In the genomic region with DNA sequence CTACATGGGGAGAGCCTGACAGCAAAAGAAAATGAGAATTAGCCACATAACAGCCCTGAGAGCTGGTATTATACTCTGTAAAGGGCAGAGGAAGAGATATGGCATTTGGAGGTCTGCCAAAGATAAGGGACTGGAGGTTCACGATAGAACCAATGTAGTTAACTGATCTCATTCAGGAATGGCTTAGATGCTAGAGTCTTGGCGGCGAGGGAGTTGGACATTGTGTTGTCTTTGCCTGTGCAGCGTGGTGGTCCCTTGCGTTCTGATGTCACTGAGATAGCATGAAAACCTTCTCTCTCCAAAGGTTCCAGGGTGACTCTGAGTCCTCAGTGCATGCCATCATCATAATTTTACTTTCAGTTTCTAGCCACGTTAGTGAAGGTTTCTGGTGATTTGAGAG, we compare ENCODE assay signal across 12 mouse cellular contexts.
DNase-seq lines count a peak whose midpoint lies in the region; ATAC-seq and TF ChIP-seq lines count a peak whose summit lies in the region.
"Had no signal": no experiment of that assay in that cellular context is flagged by ENCODE, and none has a peak within 500 bp of the region (broad histone marks: within the 10 kb centered on the region; RNA-seq: fewer than 3 reads in every experiment).

No protein-coding gene starts in this region.

- H3K4me2 ChIP-seq in hindbrain, embryonic 16.5 days (ENCODE audit: low read length) = no peak overlapping the region

- H3K27ac ChIP-seq in kidney, adult 2 months (ENCODE audit: insufficient read depth, low read depth, low read length) = no peak overlapping the region
- no peak overlapping the region for H3K27ac ChIP-seq in bone marrow, adult 2 months (ENCODE audit: control insufficient read depth, insufficient read depth, low read depth, low read length, poor library complexity)
- H3K27ac ChIP-seq in hindbrain, embryonic 16.5 days (ENCODE audit: low read depth, low read length) = no peak overlapping the region
- H3K27ac ChIP-seq: heart, embryonic 10.5 days had no signal

- H3K4me3 ChIP-seq in kidney, adult 2 months (ENCODE audit: insufficient read depth, low read depth, low read length) = peak overlapping the region; percentile 23; the same call in 1 of the 2 replicates
- H3K4me3 ChIP-seq in bone marrow, adult 2 months (replicated peaks; ENCODE audit: control insufficient read depth, low read depth, low read length) = peak overlapping the region; percentile 62
- H3K4me3 ChIP-seq in megakaryocyte, embryonic 14.5 days (replicated peaks) = peak overlapping the region; percentile 78
- no peak overlapping the region for H3K4me3 ChIP-seq in hindbrain, embryonic 16.5 days (ENCODE audit: low read length)
- H3K4me3 ChIP-seq: heart, embryonic 10.5 days had no signal

- DNase-seq in kidney, adult 2 months = peak; percentile 23
- no peak for DNase-seq in kidney, postnatal 25 days
- no peak for DNase-seq in cerebellum, postnatal 14 days
- DNase-seq: forebrain, postnatal 0 days; kidney, postnatal 10 days; left cerebral cortex, postnatal 4 days; thymus, postnatal 36 days had no signal

- no peak for TF ChIP-seq POLR2A in kidney, adult 2 months (IDR thresholded peaks at IDR 0.05; ENCODE audit: low read depth, low read length)
- no peak for TF ChIP-seq POLR2A in bone marrow, adult 2 months (IDR thresholded peaks at IDR 0.05; ENCODE audit: borderline replicate concordance, control insufficient read depth, low read depth, low read length)

- 54% methylated on average over 6 of the region's 6 CpGs for WGBS in kidney, adult 2 months
- WGBS in bone marrow, adult 2 months = 19% methylated on average over 6 of the region's 6 CpGs
- WGBS in hindbrain, embryonic 16.5 days = 88% methylated on average over 6 of the region's 6 CpGs

- peaks cover 7% of the 10 kb centered on the region; the same call in 1 of the 2 replicates for H3K9me3 ChIP-seq in megakaryocyte, embryonic 14.5 days
- no peaks in the 10 kb centered on the region for H3K9me3 ChIP-seq in hindbrain, embryonic 16.5 days (ENCODE audit: control insufficient read depth, low read length)
- H3K9me3 ChIP-seq: heart, embryonic 10.5 days had no signal

- H3K27me3 ChIP-seq in kidney, adult 2 months (replicated peaks; ENCODE audit: control insufficient read depth, insufficient read depth, low read length) = no peaks in the 10 kb centered on the region
- H3K27me3 ChIP-seq in megakaryocyte, embryonic 14.5 days (replicated peaks) = no peaks in the 10 kb centered on the region
- H3K27me3 ChIP-seq in hindbrain, embryonic 16.5 days (replicated peaks; ENCODE audit: control insufficient read depth, insufficient read depth, low read length) = no peaks in the 10 kb centered on the region

- H3K4me1 ChIP-seq in kidney, adult 2 months (ENCODE audit: control insufficient read depth, insufficient read depth, low read length) = no peaks in the 10 kb centered on the region
- H3K4me1 ChIP-seq in bone marrow, adult 2 months (ENCODE audit: control insufficient read depth, insufficient read depth, low read length) = peaks cover 1% of the 10 kb centered on the region; the same call in 1 of the 2 replicates
- H3K4me1 ChIP-seq in megakaryocyte, embryonic 14.5 days = peaks cover 20% of the 10 kb centered on the region
- H3K4me1 ChIP-seq in hindbrain, embryonic 16.5 days (ENCODE audit: control insufficient read depth, insufficient read depth, low read depth, low read length) = peaks cover 4% of the 10 kb centered on the region; the same call in 1 of the 2 replicates

- TF ChIP-seq CTCF in kidney, adult 2 months (conservative IDR thresholded peaks at IDR 0.05; ENCODE audit: insufficient read depth, insufficient read length, low read depth, low read length) = no peak
- TF ChIP-seq CTCF in bone marrow, adult 2 months (IDR thresholded peaks at IDR 0.05; ENCODE audit: control insufficient read depth, insufficient read depth, low read length) = no peak

- peak; percentile 43; a peak in 3 of 4 replicates for ATAC-seq in hematopoietic stem cell, adult 5-6 weeks (replicated peaks in 1 of 2; ENCODE audit: insufficient read depth in 1 of 2, low FRiP score in 2 of 2, low TSS enrichment in 1 of 2, low read depth in 1 of 2, poor library complexity in 2 of 2, severe bottlenecking in 2 of 2)
- ATAC-seq in hindbrain, embryonic 16.5 days = no peak
- ATAC-seq: forebrain, postnatal 0 days had no signal

- H3K9ac ChIP-seq in hindbrain, embryonic 16.5 days (ENCODE audit: low read depth, low read length) = no peak overlapping the region
- H3K9ac ChIP-seq: forebrain, postnatal 0 days had no signal

- no peaks in the 10 kb centered on the region for H3K36me3 ChIP-seq in kidney, adult 2 months (ENCODE audit: control insufficient read depth, insufficient read depth, low read length)
- H3K36me3 ChIP-seq in megakaryocyte, embryonic 14.5 days (replicated peaks; ENCODE audit: low read length) = no peaks in the 10 kb centered on the region
- H3K36me3 ChIP-seq in hindbrain, embryonic 16.5 days (ENCODE audit: control insufficient read depth, insufficient read depth, low read length) = no peaks in the 10 kb centered on the region
- H3K36me3 ChIP-seq: heart, embryonic 10.5 days had no signal
